Mouse (Mus musculus) lung, postnatal 25 days (tissue): ENCODE measurements around the gene Pus1.
"Not testable (repeated sequence)": the region's sequence is repeated elsewhere in the genome, so short reads cannot be mapped to it uniquely, and the experiment has no call there.

Experiments used
- DNase-seq: peaks from one replicate; pipeline ENCODE4 v3.0.0; 2022; ENCODE audit warnings: low spot score

The Pus1 gene

DNA sequence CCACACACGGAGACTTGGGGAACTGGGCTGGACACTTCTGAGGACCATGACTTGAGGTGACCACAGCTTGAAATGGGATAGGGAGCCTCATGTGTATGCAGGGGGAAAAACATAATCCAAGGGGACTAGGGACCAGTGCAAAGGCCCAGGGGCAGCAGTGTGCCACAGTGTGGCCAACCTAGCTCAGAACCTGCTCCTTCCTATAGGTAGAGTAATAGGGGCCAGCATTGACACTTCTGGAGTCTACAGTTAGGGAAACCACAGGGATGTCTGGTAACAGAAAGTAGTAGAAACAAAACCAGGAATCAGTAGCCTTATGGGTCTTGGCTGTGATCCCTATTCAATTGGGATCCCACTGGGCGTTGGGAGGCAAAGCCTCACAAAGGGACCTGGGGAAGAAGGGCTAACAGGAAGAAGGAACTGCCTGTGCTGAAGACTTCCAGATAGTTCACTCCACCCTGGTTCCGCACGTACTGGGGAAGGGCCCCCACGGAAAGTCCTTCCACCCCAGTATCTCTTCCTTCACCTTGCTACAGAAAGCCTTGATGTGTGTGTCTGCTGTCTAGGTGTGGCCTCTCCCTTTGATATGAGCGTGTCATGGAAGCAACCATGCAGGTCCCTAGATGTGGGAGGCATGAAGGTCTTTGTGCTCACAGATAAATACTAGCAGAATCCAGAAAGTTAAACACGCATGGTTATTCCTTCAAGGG, 1.2 kb upstream of the Pus1 start:
- DNase-seq = no peak

DNA sequence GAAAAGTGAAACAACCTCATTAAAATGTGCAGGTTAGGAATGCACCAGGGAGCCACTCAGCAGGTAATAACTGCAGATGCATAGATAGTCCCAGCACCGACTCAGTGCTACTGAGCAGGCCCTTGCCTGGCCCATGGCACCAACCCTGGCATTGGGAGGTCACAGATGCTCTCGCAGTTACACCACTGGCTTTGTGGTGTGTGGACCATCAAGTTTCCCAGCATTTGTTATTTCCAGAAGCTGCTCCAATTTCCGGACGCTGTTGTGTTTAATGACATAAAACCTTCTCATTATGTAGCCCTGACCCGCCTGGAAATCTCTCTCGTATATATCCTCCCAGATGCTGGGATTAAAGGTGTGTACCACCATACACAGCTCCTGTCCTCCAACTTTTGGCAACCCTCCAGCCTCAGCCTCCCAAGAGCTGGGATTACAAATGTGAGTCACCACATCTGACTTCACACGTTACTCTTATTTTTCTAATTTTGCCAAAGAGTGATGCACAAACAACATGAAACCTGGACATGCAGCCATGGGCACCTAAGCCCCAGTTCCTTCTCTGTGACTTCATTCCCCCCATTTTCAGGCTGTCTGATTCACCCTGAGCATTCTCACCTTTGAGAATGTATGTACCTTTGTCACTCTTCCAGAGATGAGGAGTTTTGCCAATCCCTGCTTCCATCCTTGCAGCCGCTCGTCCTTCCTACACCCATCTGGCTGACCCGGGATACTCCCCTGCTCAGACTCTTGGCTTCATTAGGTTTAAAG, 486 bp upstream of the Pus1 start:
- no peak for DNase-seq

DNA sequence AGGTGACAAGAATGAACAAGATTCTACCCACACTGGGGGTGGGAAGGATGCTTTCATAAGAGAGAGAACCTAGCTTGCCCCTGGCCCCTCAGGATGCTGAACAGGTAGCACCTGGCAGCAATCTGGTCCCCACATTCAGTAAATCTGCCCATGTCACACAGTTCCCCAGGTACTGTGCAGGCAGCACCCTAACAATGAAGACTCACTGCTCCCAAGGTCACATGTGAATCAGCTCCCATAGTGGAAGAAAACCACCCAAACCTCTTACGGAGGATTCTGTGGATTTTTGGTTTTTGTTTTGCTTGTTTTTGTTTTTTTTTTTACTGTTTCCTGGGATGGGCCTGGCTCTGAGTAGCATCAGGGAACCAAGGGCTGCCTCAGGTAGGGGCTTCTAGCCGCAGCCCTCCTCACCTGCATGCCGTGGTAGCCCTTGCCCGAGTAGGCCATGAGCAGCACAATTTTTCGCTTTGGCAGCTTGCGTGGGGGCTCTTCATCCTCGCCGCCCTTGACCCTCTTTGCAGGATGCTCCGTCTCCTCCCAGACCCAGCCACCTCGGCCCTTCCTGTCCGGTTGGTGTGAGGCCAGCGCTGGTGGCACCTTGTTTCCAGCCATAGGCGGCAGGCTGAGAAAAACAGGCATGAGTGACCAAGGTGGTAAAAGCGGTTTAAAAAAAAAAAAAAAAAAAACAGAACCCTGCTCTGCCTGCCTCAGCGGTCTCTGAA, 1.0 kb downstream of the Pus1 start:
- no peak for DNase-seq

DNA sequence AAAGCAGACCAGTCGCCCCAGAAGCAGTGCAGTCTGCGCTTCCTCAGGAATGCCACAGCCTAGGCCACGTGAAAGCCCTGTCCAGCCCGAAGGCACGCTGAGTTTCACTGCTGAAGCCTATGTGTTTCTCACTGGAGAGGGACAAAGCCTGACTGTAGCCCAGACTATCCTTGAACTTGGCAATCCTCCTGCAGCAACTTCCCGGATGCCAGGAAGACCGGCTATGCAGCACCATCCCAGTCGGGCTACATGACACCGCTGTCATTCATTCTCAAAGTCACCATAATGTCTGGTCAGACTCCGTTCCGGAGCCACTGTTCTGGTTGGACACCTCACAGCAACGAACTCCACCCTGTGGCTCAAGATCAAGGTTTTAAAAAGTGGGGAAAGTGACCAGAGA, 2.2 kb downstream of the Pus1 start:
- no peak for DNase-seq

DNA sequence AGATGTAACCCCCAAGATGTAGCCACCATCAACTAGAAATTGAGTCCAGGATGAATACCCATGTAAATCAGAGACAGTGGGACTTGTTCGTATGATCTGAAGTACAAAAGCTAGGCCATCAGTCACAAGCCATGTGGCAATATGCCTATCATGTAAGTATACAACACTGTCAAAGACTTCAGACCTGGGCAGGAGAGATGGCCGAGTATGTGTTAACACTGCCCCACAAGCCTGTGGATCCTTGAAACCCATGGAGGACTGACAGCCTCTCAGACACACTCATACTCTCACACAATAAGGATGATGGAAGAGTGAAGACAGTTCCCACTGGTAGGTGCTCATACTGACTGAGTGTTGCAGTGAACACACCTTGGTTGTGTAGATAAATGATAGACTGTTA, 4.3 kb downstream of the Pus1 start:
- no peak for DNase-seq

DNA sequence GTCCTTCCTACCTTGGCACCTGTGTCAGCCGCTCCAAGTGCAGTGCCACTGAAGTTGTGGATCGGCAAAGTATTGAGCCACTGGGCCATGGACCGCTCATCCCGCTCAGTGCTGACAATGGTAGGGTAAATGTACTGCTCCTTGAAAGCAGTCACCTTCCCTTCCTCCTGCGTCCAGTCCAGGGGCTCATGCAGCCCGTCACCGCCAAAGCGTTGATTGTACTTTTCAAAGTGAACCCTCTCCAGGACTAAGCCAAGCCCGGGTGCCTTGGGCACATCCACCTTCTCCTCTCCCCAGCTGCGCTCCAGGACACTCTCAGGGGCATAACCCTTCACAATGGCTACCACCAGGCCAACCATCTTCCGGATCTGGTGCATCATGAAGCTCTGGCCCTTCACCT, 5.9 kb downstream of the Pus1 start:
- DNase-seq = no peak

DNA sequence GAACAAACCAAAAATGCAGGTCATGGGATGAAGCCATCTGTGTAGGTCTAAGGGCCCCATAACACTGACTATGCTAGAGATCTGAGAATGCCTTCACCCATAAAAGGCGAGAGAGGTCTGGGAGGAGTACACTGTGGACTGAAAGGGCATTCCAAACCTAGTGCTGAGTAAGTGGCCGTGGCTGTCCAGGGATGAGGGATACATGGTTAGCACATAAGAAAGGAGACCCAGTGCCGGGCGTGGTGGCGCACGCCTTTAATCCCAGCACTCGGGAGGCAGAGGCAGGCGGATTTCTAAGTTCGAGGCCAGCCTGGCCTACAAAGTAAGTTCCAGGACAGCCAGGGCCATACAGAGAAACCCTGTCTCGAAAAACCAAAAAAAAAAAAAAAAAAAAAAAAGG, 7.5 kb downstream of the Pus1 start:
- not testable (repeated sequence) for DNase-seq

DNA sequence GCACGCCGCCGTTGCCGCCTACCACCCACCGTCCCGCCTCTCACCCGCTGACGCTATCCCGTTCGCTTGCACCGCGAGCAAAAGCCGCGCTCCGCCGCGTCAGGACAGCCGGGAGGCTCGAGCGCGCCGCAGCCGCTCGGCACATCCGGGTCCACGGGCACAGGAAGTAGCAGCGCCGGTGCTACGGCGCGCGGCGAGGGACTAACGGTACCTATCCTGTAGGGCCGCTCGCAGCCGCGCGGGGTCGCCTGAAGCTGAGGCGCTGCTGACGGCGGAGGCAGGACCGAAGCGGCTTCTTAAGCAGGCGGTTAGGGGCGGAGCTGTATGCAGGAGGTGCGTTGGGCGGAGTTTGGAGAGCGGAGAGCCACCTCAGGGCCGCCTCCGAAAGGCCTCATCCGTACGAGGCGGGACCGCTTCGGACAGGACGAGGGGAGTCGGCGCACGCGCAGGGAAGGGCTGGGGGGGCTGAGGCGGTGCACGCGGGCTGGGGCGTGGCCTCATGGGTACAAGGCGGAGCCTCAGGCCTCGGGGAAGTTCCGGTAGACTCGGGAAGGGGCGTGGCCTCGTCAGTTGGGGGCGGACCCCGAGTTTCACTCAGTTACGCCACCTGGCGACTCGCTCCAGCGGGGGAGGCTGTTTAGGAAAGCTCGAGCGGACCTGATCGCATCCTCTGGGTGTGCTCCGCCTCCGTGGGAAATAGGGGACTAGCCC, 9.9 kb downstream of the Pus1 start, which contains the start of gene Ep400:
Gene Ep400, minus strand, starts transcription at position 270 of the 711 bp plus-strand sequence.
- DNase-seq = peak; percentile 99

DNA sequence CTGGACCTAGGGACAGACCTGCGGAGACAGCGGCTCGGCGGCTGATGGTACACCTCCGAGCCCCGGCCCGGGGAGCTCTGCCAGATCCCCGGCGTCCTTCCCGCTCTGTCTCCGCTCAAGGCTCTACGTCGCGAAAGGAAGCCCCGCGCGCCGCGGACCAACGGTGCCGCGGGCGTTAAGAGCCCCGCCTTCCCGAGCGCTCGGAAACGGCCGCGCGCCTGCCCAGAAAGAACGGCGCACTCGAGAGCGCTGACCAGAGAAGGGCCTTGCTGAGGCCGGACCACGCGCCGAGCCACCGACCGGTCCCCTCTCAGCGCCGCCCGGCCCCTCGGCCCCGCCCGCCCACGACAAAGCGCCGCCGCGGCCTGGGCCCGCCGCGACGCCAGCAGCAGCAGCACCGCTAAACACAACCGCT, 10.4 kb downstream of the Pus1 start:
- no peak for DNase-seq

DNA sequence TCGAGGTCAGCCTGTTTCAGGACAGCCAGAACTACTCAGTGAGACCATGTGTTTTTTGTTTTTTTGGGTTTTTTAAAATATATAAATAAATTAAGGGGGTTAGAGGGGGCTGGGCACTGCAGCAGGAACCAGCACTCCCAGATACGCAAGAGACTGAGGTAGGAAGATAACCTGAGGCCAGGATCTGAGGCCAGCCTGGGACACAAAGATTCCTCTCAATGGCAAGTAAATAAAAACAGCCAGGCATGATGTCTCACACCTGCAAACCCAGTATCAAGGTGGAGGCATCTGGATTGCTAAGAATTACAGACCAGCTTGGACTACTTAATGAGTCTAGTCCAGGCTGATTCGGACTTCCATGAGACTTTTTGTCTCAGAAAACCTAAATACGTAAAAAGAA, 11.2 kb downstream of the Pus1 start:
- no peak for DNase-seq

DNA sequence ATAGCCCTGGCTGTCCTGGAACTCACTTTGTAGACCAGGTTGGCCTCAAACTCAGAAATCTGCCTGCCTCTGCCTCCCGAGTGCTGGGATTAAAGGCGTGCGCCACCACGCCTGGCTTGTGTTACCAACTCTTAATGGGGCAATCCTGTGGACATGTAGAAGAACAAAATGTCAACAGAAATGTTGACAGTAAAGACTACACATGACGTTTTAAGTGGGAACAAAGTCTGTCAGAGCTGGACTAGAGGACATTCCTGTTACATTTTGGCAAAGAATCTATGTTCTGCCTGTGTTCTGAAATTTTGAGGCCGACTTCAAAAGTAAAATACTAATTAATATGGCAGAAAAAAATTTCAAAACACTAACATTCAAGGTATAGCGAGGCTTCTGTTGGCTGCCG, 16.6 kb downstream of the Pus1 start:
- DNase-seq = no peak

DNA sequence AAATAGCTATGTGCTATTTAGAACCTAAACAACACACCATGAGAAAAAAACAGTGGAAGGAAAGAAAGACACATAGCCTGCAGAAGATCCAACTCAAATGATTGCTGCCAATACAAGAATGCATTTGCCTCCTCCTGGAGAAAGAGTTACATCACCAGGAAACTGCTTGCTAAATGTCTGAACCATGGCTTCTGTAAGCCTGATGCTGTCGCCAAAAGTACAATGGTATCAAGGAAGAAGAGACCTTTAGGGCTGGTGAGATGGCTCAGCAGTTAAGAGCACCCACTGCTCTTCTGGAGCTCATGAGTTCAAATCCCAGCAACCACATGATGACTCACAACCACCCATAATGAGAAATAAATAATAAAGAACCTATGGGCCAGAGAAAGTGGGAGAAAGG, 35.4 kb downstream of the Pus1 start:
- DNase-seq = no peak

DNA sequence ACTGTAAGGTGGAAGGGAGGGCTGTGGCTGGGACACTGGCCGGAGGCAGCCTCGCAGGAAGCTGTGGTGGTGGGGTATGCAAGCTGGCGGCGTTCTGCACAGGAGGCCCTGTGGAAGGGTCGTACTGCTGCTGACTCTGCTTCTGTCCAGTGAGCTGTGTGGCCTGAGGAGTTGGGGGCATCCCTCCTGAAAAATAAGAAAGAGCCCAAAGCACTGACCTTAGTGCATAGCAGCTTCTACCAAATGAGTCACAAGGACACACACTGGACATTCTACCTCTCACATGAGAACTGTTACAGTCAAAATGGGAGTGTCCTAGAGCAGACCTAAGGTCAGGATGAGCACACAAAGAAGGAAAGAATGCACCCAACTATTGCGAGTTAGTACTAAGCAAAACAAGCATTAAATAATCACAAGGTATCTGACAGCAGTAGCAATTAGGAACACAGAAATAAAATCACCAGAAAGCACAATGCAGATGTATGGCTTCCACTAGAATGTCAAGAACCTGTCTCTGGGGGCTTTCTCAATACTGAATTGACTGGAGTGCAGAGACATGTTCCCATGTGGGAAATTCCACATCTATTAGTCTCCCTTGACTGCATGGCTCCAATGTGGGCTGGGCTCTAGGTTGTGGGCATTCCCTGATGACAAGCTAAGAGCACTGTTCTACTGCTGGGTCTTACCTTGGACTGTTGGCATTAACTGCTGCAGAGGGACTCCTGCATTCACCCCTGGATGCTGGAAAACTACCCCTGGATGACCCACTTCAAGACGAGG, 40.8 kb downstream of the Pus1 start:
- no peak for DNase-seq

DNA sequence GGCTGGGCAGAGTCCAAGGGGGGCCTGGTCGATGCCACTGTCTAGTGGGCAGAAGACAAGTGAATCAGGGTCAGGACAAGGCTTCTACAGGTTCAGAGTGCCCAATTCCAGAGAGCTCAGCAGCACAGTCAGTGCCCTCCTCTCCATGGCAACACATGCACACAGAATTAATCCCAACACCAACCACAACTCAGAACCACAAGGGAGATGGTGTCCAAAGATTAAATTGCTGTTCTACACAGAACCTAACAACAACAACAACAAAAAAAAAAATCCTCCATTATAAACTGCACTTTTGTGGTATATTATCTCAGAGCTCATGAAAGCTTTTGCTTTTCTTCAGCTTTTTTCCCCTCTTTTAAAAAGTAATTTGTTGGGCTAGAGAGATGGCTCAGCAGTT, 44.9 kb downstream of the Pus1 start:
- DNase-seq = no peak

DNA sequence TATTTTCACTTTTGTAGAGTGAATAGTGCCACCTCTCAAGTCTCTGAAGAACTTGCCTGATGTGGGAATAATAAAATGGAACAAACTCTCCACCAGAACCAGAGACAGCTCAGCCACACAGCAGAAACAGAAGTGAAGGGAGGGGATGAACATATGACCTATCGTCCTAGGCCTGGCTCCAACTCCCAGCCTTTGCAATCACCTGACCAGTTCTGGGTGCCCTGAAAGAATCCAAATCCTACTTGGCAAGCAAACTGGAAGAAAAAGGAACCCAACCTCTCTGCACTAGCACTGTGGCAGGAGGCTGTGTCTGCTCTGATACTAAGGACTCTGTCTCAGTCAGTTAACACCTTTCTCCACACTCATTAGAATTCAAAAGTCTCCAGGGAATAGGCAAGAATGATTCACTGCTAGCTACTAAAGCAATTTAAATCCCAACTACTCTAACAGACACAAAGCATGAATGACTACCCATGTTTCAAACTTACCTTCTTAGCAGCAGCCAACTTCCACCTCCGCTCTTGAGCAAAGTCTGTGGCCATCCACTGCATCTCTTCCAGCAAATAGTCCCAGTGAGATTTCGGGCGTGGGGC, 47.1 kb downstream of the Pus1 start:
- no peak for DNase-seq

DNA sequence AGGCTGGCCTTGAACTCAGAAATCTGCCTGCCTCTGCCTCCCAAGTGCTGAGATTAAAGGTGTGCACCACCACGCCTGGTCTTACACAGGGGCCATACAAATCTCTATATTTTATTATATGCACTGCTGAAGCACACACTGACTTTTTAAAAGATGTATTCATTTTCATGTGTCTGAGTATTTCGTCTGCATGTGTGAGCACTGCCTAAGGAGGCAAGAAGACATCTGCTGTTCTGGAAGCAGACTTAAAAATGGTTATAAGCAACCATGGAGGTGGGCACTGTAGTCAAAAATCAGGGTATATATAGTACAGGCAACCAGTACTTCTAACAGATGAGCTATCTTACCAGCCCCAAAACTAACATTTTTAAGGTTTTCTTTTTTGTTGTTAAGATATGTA, 49.2 kb downstream of the Pus1 start:
- no peak for DNase-seq

DNA sequence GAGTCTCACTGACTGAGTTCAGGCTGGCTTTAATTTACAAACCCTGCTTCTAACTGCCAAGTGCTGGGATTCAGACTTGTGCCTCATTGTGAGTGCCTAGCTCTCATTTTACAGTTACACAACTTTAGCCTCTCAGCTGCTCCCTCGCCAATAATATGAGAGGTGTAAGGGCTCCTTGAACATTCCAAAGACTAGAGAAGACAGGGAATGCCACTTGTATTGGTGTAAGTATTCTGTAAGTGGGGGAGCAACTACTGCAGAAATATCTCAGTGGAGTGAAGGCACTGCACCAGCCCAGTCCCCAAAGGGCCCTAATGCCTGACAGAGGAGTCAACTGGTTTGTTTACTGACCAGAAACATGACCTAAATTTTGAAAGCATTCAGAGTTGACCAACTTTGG, 52.6 kb downstream of the Pus1 start:
- peak; percentile 85 for DNase-seq
